Mouse (Mus musculus): ENCODE results near the gene Akap13.

GRCm38 (mm10) chr7:75537567-75537966 is 82.2 kb downstream of the Akap13 start:
- TF ChIP-seq CHD2 (IDR thresholded peaks at IDR 0.05; ENCODE audit: low read depth, low read length) (no peak), MAFK (IDR thresholded peaks at IDR 0.05; ENCODE audit: insufficient read depth, low read depth, low read length) (no peak)
